Mouse (Mus musculus) large intestine, adult 2 months (tissue): ENCODE data around the gene Trip12. TPM values are rescaled to one million over a fixed set of nuclear protein-coding genes. Genes with fewer than 3 reads are reported as not detected.

Source experiments
- DNase-seq: peaks from one replicate; pipeline ENCODE4 v3.0.0-alpha.2; 2012; ENCODE audit warnings: low read depth, low spot score
- WGBS: fragments of 180-500 bp; shearing (Covaris S2); methylation state at CpG from one replicate; pipeline ENCODE4 v1.1.7; 2018; 5-methylcytosine and 5-hydroxymethylcytosine counted together
- polyA plus RNA-seq: library from polyadenylated mRNA; depleted of rRNA; stranded (reverse); fragments of >200 nt; gene quantifications from 2 replicates; pipeline ENCODE4 v1.2.3, GENCODE M21; 2012; rRNA removed

Gene Trip12
- polyA plus RNA-seq, 1 experiment: 20.8 TPM

- DNase-seq: no peak
- WGBS: 12% methylated on average over 26 of the region's 26 CpGs
Observed at GRCm38 (mm10) chr1:84694688-84695474, 145.4 kb downstream of the Trip12 start.

- DNase-seq: no peak
- WGBS: 53% methylated on average over 4 of the region's 4 CpGs
Observed at GRCm38 (mm10) chr1:84677910-84678309, 162.4 kb downstream of the Trip12 start.

Other genes starting within 250 kb of the Trip12 start
- 1.8 and 2.8 TPM in 2 replicates for gene Dner, start 144.3 kb downstream of the Trip12 start, polyA plus RNA-seq
- 5.5 and 5.6 TPM in 2 replicates for gene Fbxo36, start 675 bp downstream of the Trip12 start, polyA plus RNA-seq
- not detected in 2 replicates for gene Slc16a14, start 94.6 kb upstream of the Trip12 start, polyA plus RNA-seq